Mouse (Mus musculus) lung, postnatal 0 days (tissue): Measurements from ENCODE around the gene Tspan8. TPM values are rescaled to one million over a fixed set of nuclear protein-coding genes. Genes with fewer than 3 reads are reported as not detected.

Source experiments
- ATAC-seq: fragments of 200-750 bp; cut with Nextera tagmentation; 2 replicates; pipeline ENCODE4 v1.8.0; 2017; ENCODE audit warnings: moderate library complexity
- DNase-seq: peaks from one replicate; pipeline ENCODE4 v3.0.0-alpha.2; 2016; ENCODE audit warnings: low spot score
- H3K27ac ChIP-seq: fragments of 300-500 bp; sonication (generic); 2 replicates; pipeline ENCODE4 v1.5.1; 2014; ENCODE audit warnings: antibody characterized with exemption, mild to moderate bottlenecking, low read length, mixed read lengths
- H3K27me3 ChIP-seq: fragments of 300-500 bp; sonication (generic); replicated peaks from 2 replicates; pipeline ENCODE4 v1.6.1; 2014; ENCODE audit warnings: low read length, mixed read lengths; ENCODE audit not compliant: insufficient read depth
- H3K36me3 ChIP-seq: fragments of 300-500 bp; sonication (generic); 2 replicates; pipeline ENCODE4 v1.6.1; 2014; ENCODE audit warnings: low read length, mixed read lengths; ENCODE audit not compliant: insufficient read depth
- H3K4me1 ChIP-seq: fragments of 300-500 bp; sonication (generic); 2 replicates; pipeline ENCODE4 v1.6.1; 2014; ENCODE audit warnings: antibody characterized with exemption, low read depth, low read length, mixed read lengths; ENCODE audit not compliant: insufficient read depth
- H3K4me2 ChIP-seq: fragments of 300-500 bp; sonication (generic); replicated peaks from 2 replicates; pipeline ENCODE4 v1.6.1; 2014; ENCODE audit warnings: low read depth, mild to moderate bottlenecking, low read length, moderate library complexity, mixed read lengths
- H3K4me3 ChIP-seq: fragments of 300-500 bp; sonication (generic); 2 replicates; pipeline ENCODE4 v1.5.1; 2014; ENCODE audit warnings: low read depth, low read length
- H3K9ac ChIP-seq: fragments of 300-500 bp; sonication (generic); replicated peaks from 2 replicates; pipeline ENCODE4 v1.6.1; 2014; ENCODE audit warnings: low read depth, mild to moderate bottlenecking
- H3K9me3 ChIP-seq: fragments of 300-500 bp; sonication (generic); 2 replicates; pipeline ENCODE4 v1.6.1; 2016; ENCODE audit warnings: low read length, mixed read lengths
- CTCF ChIP-seq: IDR thresholded peaks from 2 replicates; pipeline ENCODE4 v1.5.1; 2016; ENCODE audit warnings: antibody characterized with exemption, mild to moderate bottlenecking
- EP300 ChIP-seq: IDR thresholded peaks from 2 replicates; pipeline ENCODE4 v1.6.1; 2016; ENCODE audit warnings: antibody characterized with exemption, mild to moderate bottlenecking, control low read depth
- WGBS: fragments of 180-500 bp; shearing (Covaris S2); extraction: QIAGEN DNeasy Blood & Tissue Kit; methylation state at CpG from one replicate; pipeline ENCODE4 v1.1.7; 2014; 5-methylcytosine and 5-hydroxymethylcytosine counted together
- polyA plus RNA-seq: library from polyadenylated mRNA; unstranded; fragments of >200 nt; fragmentation: Nextera tagmentation; extraction: Ambion mirVana; gene quantifications from 2 replicates; pipeline ENCODE4 v1.2.1, GENCODE M21; 2015

Gene Tspan8
- polyA plus RNA-seq, 1 experiment from 2014 or later, result 253 TPM

DNA sequence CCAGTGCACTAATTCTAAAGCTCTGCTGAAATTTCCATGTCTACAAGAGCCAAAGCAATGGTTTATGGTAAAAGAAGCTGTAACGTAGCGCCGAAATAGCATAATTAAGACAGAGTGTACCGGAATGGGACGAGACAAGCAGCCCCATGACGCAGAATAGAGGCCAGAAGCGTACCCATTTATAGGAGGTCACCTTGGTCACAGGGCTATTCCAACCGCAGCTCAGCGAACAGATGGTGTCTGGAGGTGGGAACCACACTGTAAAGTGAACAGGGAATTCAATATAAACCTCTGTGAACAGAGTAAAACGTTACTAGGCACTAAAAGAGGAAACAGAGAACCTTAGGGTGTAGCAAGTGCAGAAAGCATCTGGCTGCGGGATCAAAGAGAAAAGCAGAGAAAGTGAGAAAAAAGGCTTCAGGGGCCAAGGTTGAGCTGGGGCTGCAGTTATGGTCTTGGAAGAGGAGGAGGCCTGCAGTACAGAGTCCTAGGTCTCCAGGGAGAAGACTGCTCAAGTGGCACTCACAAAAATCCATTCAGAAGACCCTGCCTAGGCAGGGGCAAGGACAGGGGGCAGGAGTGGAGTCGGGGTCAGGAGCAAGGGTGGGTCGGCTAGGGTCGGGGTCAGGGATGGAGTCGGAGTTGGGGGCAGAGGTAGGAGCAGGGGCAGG is 43.7 kb downstream of the Tspan8 start:
- H3K4me1 ChIP-seq, result no peaks in the 10 kb centered on the region
- no peak overlapping the region for H3K4me2 ChIP-seq
- H3K27me3 ChIP-seq, result no peaks in the 10 kb centered on the region
- H3K9me3 ChIP-seq, result no peaks in the 10 kb centered on the region
- WGBS, result 82% methylated on average over 13 of the region's 15 CpGs
- no peak overlapping the region for H3K27ac ChIP-seq
- H3K36me3 ChIP-seq, result no peaks in the 10 kb centered on the region
- ATAC-seq, result no peak
- no peak overlapping the region for H3K4me3 ChIP-seq
- no peak for DNase-seq
- H3K9ac ChIP-seq, result no peak overlapping the region
- TF ChIP-seq EP300, result no peak
- TF ChIP-seq CTCF, result no peak

GRCm38 (mm10) chr10:115861967-115862366 is 45.3 kb downstream of the Tspan8 start:
- Histone ChIP-seq H3K27me3 (no peaks in the 10 kb centered on the region), H3K27ac (no peak overlapping the region), H3K9me3 (no peaks in the 10 kb centered on the region), H3K36me3 (no peaks in the 10 kb centered on the region), H3K4me1 (no peaks in the 10 kb centered on the region), H3K9ac (no peak overlapping the region), H3K4me3 (no peak overlapping the region), H3K4me2 (no peak overlapping the region)
- ATAC-seq (no peak), DNase-seq (no peak)
- TF ChIP-seq EP300 (no peak), CTCF (no peak)
- WGBS, result 43% methylated on average over 5 of the region's 5 CpGs

- H3K9ac ChIP-seq, result no peak overlapping the region
- H3K4me2 ChIP-seq, result no peak overlapping the region
- H3K36me3 ChIP-seq, result no peaks in the 10 kb centered on the region
- no peak overlapping the region for H3K27ac ChIP-seq
- no peaks in the 10 kb centered on the region for H3K9me3 ChIP-seq
- ATAC-seq (no peak), DNase-seq (no peak)
- H3K4me1 ChIP-seq, result no peaks in the 10 kb centered on the region
- no peak overlapping the region for H3K4me3 ChIP-seq
- WGBS, result 86% methylated on average over 5 of the region's 5 CpGs
- TF ChIP-seq EP300 (no peak), CTCF (no peak)
- H3K27me3 ChIP-seq, result no peaks in the 10 kb centered on the region
Observed at GRCm38 (mm10) chr10:115882757-115883156, 66.1 kb downstream of the Tspan8 start.

GRCm38 (mm10) chr10:115891924-115892323 is 75.3 kb downstream of the Tspan8 start:
- no peak for ATAC-seq
- Histone ChIP-seq H3K9ac (no peak overlapping the region), H3K27ac (no peak overlapping the region), H3K4me1 (no peaks in the 10 kb centered on the region), H3K4me3 (no peak overlapping the region), H3K36me3 (no peaks in the 10 kb centered on the region), H3K9me3 (no peaks in the 10 kb centered on the region), H3K4me2 (no peak overlapping the region), H3K27me3 (no peaks in the 10 kb centered on the region)
- DNase-seq, result peak; percentile 22
- WGBS, result 52% methylated on average over 4 of the region's 4 CpGs
- no peak for TF ChIP-seq EP300
- TF ChIP-seq CTCF, result no peak

- Histone ChIP-seq H3K27me3 (no peaks in the 10 kb centered on the region), H3K4me2 (no peak overlapping the region), H3K27ac (no peak overlapping the region), H3K4me1 (no peaks in the 10 kb centered on the region), H3K9ac (no peak overlapping the region), H3K9me3 (no peaks in the 10 kb centered on the region), H3K36me3 (no peaks in the 10 kb centered on the region), H3K4me3 (no peak overlapping the region)
- 67% methylated on average over 6 of the region's 6 CpGs for WGBS
- ATAC-seq, result no peak
- no peak for DNase-seq
- TF ChIP-seq CTCF (no peak), EP300 (no peak)
Observed at GRCm38 (mm10) chr10:115892973-115893372, 76.3 kb downstream of the Tspan8 start.

GRCm38 (mm10) chr10:115894045-115894444 is 77.4 kb downstream of the Tspan8 start:
- peak; percentile 9 for DNase-seq
- Histone ChIP-seq H3K36me3 (no peaks in the 10 kb centered on the region), H3K27ac (no peak overlapping the region), H3K27me3 (no peaks in the 10 kb centered on the region), H3K9ac (no peak overlapping the region), H3K4me1 (no peaks in the 10 kb centered on the region), H3K4me2 (no peak overlapping the region), H3K4me3 (no peak overlapping the region), H3K9me3 (no peaks in the 10 kb centered on the region)
- WGBS, result 41% methylated on average over 5 of the region's 5 CpGs
- TF ChIP-seq CTCF (no peak), EP300 (peak; percentile 27)
- ATAC-seq, result no peak

- DNase-seq, result peak; percentile 78
- Histone ChIP-seq H3K36me3 (no peaks in the 10 kb centered on the region), H3K9me3 (no peaks in the 10 kb centered on the region), H3K27ac (peak overlapping the region; percentile 54; the same call in 1 of the 2 replicates), H3K4me3 (no peak overlapping the region), H3K9ac (no peak overlapping the region), H3K4me2 (0 out of 2 replicates have a peak overlapping the region, but pooled peaks have one; percentile 8), H3K4me1 (no peaks in the 10 kb centered on the region), H3K27me3 (no peaks in the 10 kb centered on the region)
- TF ChIP-seq EP300, result no peak
- TF ChIP-seq CTCF, result no peak
- peak; percentile 84 for ATAC-seq
Observed at GRCm38 (mm10) chr10:115896764-115897163, 80.1 kb downstream of the Tspan8 start.
